13 mouse cellular contexts compared by ENCODE assay signal in genomic region chr4:135758331-135758730, GRCm38 (mm10). TPM values are rescaled to one million over a fixed set of nuclear protein-coding genes. Genes with fewer than 3 reads are reported as not detected.
DNase-seq lines count a peak whose midpoint lies in the region; TF ChIP-seq lines count a peak whose summit lies in the region.
"Had no signal": no experiment of that assay in that cellular context is flagged by ENCODE, and none has a peak within 500 bp of the region (broad histone marks: within the 10 kb centered on the region; RNA-seq: fewer than 3 reads in every experiment).

No protein-coding gene starts in this region.

- no peak for DNase-seq in cerebellum, adult 2 months
- no peak for DNase-seq in cerebellum, postnatal 25 days
- DNase-seq in kidney, postnatal 36 days: peak; percentile 14 to 28
- no peak for DNase-seq in kidney, adult 8-10 months
- DNase-seq in retina, embryonic 14.5 days (ENCODE audit: low spot score): peak; percentile 29
- DNase-seq in retina, postnatal 1 day: no peak
- DNase-seq in T-cell, adult 2 months (ENCODE audit: low spot score): no peak
- DNase-seq: cerebellum, postnatal 14 days; liver, embryonic 13.5 days; right cerebral cortex, postnatal 25 days had no signal

- H3K4me1 ChIP-seq in cerebellum, adult 2 months (ENCODE audit: control insufficient read depth, insufficient read depth, low read length): 0 out of 2 replicates have a peak, but pooled peaks cover 3% of the 10 kb centered on the region
- H3K4me1 ChIP-seq in small intestine, adult 2 months (ENCODE audit: control insufficient read depth, insufficient read depth, insufficient read length, low read length): peaks cover 18% of the 10 kb centered on the region

- no peak overlapping the region for H3K4me3 ChIP-seq in cerebellum, adult 2 months (replicated peaks; ENCODE audit: insufficient read depth, low read depth, low read length)
- H3K4me3 ChIP-seq in small intestine, adult 2 months (ENCODE audit: low read depth, low read length): no peak overlapping the region
- H3K4me3 ChIP-seq: liver, embryonic 13.5 days; neural tube, embryonic 13.5 days had no signal

- no peak overlapping the region for H3K27ac ChIP-seq in cerebellum, adult 2 months (ENCODE audit: insufficient read depth, low read length)
- no peak overlapping the region for H3K27ac ChIP-seq in small intestine, adult 2 months (ENCODE audit: insufficient read depth, low read depth, low read length)
- H3K27ac ChIP-seq: liver, embryonic 13.5 days; neural tube, embryonic 13.5 days had no signal

- peak; percentile 18; the same call in 1 of the 2 replicates for TF ChIP-seq CTCF in cerebellum, adult 2 months (IDR thresholded peaks at IDR 0.05; ENCODE audit: borderline replicate concordance, insufficient read depth, low read depth, low read length)
- TF ChIP-seq CTCF in small intestine, adult 2 months (IDR thresholded peaks at IDR 0.05; ENCODE audit: extremely low read depth, insufficient read length, insufficient replicate concordance, low read depth, low read length): peak; percentile 59; the same call in 1 of the 2 replicates

- TF ChIP-seq POLR2A in cerebellum, adult 2 months (IDR thresholded peaks at IDR 0.05; ENCODE audit: borderline replicate concordance, insufficient read depth, low read length): no peak
- TF ChIP-seq POLR2A in small intestine, adult 2 months (IDR thresholded peaks at IDR 0.05; ENCODE audit: low read depth, low read length): no peak

- H3K27me3 ChIP-seq in cerebellum, adult 2 months (ENCODE audit: control insufficient read depth, insufficient read depth, low read length): no peaks in the 10 kb centered on the region; the same call in 1 of the 2 replicates
- H3K27me3 ChIP-seq in small intestine, adult 2 months (ENCODE audit: control insufficient read depth, insufficient read depth, low read length): no peaks in the 10 kb centered on the region
- H3K27me3 ChIP-seq: neural tube, embryonic 13.5 days had no signal

- WGBS in cerebellum, adult 2 months: 34% methylated on average over 4 of the region's 4 CpGs
- 34% methylated on average over 4 of the region's 4 CpGs for WGBS in small intestine, adult 2 months

- H3K36me3 ChIP-seq in small intestine, adult 2 months (ENCODE audit: control insufficient read depth, insufficient read depth, low read length): peaks cover 10% of the 10 kb centered on the region; the same call in 1 of the 2 replicates
- H3K36me3 ChIP-seq: liver, embryonic 13.5 days; neural tube, embryonic 13.5 days had no signal

RNA-seq across cellular contexts. Expression of gene Myom3, which starts 1.2 kb away (rescaled TPM):
- polyA plus RNA-seq in cerebellum, adult 2 months (2012; rRNA removed): 0.17 and 0.26 TPM in 2 replicates
- polyA plus RNA-seq in small intestine, adult 2 months (2012; rRNA removed): 0.56 and 1.1 TPM in 2 replicates

RNA-seq across cellular contexts. Expression of gene Il22ra1, which starts 30.4 kb away (rescaled TPM):
- 0.03 TPM in 1 of 2 replicates, not detected in the other for polyA plus RNA-seq in cerebellum, adult 2 months (2012; rRNA removed)
- polyA plus RNA-seq in small intestine, adult 2 months (2012; rRNA removed): 62.3 and 171 TPM in 2 replicates
- polyA plus RNA-seq: heart, embryonic 16.5 days; neural tube, embryonic 13.5 days had no signal

Comparison
In these comparisons a context has a peak if more than half of its experiments do, and no peak if none do; other contexts are left out.
1. DNase-seq: peak in kidney, postnatal 36 days (2 of 2) and retina, embryonic 14.5 days (single experiment); none in cerebellum, adult 2 months (0 of 2), cerebellum, postnatal 25 days (0 of 2), kidney, adult 8-10 months (0 of 2), retina, postnatal 1 day (single experiment) and T-cell, adult 2 months (single experiment).
2. RNA of gene Il22ra1, which starts 30.4 kb away (polyA plus RNA-seq): 62.3 to 171 TPM in small intestine, adult 2 months; 0.03 TPM in cerebellum, adult 2 months; every median in the first group is over 10 times any median in the second.